Mouse (Mus musculus) kidney, adult 2 months (tissue): ENCODE results near the gene Ift43. TPM values are rescaled to one million over a fixed set of nuclear protein-coding genes. Genes with fewer than 3 reads are reported as not detected.

ENCODE experiments used
- DNase-seq: peaks from one replicate; pipeline ENCODE4 v3.0.0; 2021
- H3K27ac ChIP-seq: fragments of 200-500 bp; 2 replicates; pipeline ENCODE4 v1.5.1; 2012; ENCODE audit warnings: low read depth, low read length, control low read depth, inconsistent platforms; ENCODE audit not compliant: insufficient read depth
- H3K27me3 ChIP-seq: fragments of 200-500 bp; replicated peaks from 2 replicates; pipeline ENCODE4 v1.6.1; 2012; ENCODE audit warnings: mild to moderate bottlenecking, moderate library complexity, low read length, inconsistent platforms; ENCODE audit not compliant: control insufficient read depth, insufficient read depth
- H3K36me3 ChIP-seq: fragments of 200-500 bp; 2 replicates; pipeline ENCODE4 v1.6.1; 2012; ENCODE audit warnings: mild to moderate bottlenecking, moderate library complexity, low read length, inconsistent platforms; ENCODE audit not compliant: control insufficient read depth, insufficient read depth
- H3K4me1 ChIP-seq: fragments of 200-500 bp; 2 replicates; pipeline ENCODE4 v1.6.1; 2011; ENCODE audit warnings: low read length; ENCODE audit not compliant: control insufficient read depth, insufficient read depth
- H3K4me3 ChIP-seq: fragments of 200-500 bp; 2 replicates; pipeline ENCODE4 v1.5.1; 2011; ENCODE audit warnings: mild to moderate bottlenecking, low read depth, low read length, control low read depth; ENCODE audit not compliant: insufficient read depth
- CTCF ChIP-seq: fragments of 200-500 bp; conservative IDR thresholded peaks from 2 replicates; pipeline ENCODE4 v1.5.1; 2011; ENCODE audit warnings: low read depth, mild to moderate bottlenecking, control low read depth, low read length, moderate library complexity, mixed read lengths; ENCODE audit not compliant: insufficient read depth, insufficient read length
- POLR2A ChIP-seq: fragments of 200-500 bp; IDR thresholded peaks from one replicate; pipeline ENCODE4 v1.6.1; 2011; ENCODE audit warnings: low read depth, low read length, control low read depth
- WGBS: fragments of 180-500 bp; shearing (Covaris S2); methylation state at CpG from one replicate; pipeline ENCODE4 v1.1.7; 2018; 5-methylcytosine and 5-hydroxymethylcytosine counted together
- polyA plus RNA-seq: library from polyadenylated mRNA; depleted of rRNA; stranded (reverse); fragments of >200 nt; gene quantifications from 2 replicates; pipeline ENCODE4 v1.2.3, GENCODE M21; 2012

Ift43 gene
- polyA plus RNA-seq, 1 experiment = 27.3 TPM

- no peak for DNase-seq
- Histone ChIP-seq H3K4me1 (no peaks in the 10 kb centered on the region), H3K4me3 (no peak overlapping the region), H3K27ac (no peak overlapping the region), H3K36me3 (no peaks in the 10 kb centered on the region), H3K27me3 (no peaks in the 10 kb centered on the region)
- WGBS = 52% methylated on average over 2 of the region's 2 CpGs
- no peak for TF ChIP-seq POLR2A
- TF ChIP-seq CTCF = no peak
Measured at GRCm38 (mm10) chr12:86181879-86182278, 99.5 kb downstream of the Ift43 start.

DNA sequence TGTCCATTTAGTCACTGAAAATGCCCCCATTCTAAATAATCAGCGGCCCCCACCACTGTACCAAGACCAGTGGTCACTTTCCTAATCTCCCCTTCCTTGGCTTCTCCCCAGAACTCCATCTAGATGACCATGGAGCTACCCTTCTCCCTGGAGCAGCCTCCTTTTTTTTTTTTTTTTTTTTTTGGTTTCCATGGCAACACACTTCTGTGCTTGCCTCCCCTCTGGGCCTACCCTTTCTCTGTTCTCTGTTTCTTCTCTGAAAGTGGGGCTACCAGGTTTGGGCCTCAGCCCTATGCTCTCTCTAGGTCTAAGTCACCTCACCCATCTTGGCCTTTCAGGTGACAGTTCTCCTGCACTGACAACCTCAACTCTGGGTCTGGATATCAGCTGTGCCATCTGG is 100.1 kb downstream of the Ift43 start:
- DNase-seq = no peak
- H3K27ac ChIP-seq = no peak overlapping the region
- no peaks in the 10 kb centered on the region for H3K27me3 ChIP-seq
- TF ChIP-seq CTCF (no peak), POLR2A (no peak)
- no peaks in the 10 kb centered on the region for H3K4me1 ChIP-seq
- H3K36me3 ChIP-seq = no peaks in the 10 kb centered on the region
- 72% methylated on average over 1 of the region's 1 CpGs for WGBS
- no peak overlapping the region for H3K4me3 ChIP-seq

DNA sequence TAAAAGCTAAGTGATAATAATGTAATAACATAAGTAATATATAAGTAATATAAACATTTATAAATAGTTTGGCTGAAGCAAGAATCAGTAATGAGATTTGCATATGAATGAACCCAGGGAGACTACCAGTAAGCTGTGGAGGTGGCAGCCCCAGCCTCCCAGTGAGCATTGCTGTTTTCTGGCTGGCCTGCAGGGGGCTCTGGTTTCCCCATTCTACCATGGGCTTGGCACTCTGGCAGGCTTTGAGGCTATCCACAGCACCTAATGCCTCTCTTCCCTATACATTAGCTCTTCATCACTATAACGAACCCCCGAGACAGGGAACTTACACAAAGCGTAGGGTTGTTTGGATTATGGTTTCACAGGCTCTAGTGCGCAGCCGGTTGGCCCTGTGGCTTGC is 105.8 kb downstream of the Ift43 start:
- H3K4me1 ChIP-seq = no peaks in the 10 kb centered on the region
- H3K36me3 ChIP-seq = no peaks in the 10 kb centered on the region
- H3K27ac ChIP-seq = no peak overlapping the region
- DNase-seq = peak; percentile 5
- H3K27me3 ChIP-seq = no peaks in the 10 kb centered on the region
- TF ChIP-seq POLR2A = no peak
- TF ChIP-seq CTCF = peak; percentile 46
- 81% methylated on average over 5 of the region's 5 CpGs for WGBS
- H3K4me3 ChIP-seq = no peak overlapping the region

GRCm38 (mm10) chr12:86189601-86190323 is 107.4 kb downstream of the Ift43 start:
- Histone ChIP-seq H3K27ac (no peak overlapping the region), H3K4me1 (no peaks in the 10 kb centered on the region), H3K36me3 (no peaks in the 10 kb centered on the region), H3K27me3 (no peaks in the 10 kb centered on the region), H3K4me3 (no peak overlapping the region)
- 26% methylated on average over 19 of the region's 19 CpGs for WGBS
- DNase-seq = no peak
- TF ChIP-seq CTCF = no peak
- TF ChIP-seq POLR2A = no peak

- DNase-seq = no peak
- no peak overlapping the region for H3K27ac ChIP-seq
- TF ChIP-seq POLR2A = no peak
- no peak for TF ChIP-seq CTCF
- no peaks in the 10 kb centered on the region for H3K27me3 ChIP-seq
- 27% methylated on average over 15 of the region's 15 CpGs for WGBS
- H3K4me1 ChIP-seq = no peaks in the 10 kb centered on the region
- H3K4me3 ChIP-seq = no peak overlapping the region
- no peaks in the 10 kb centered on the region for H3K36me3 ChIP-seq
Measured at GRCm38 (mm10) chr12:86192036-86192449, 109.7 kb downstream of the Ift43 start.

GRCm38 (mm10) chr12:86196944-86197343 is 114.6 kb downstream of the Ift43 start:
- no peaks in the 10 kb centered on the region for H3K4me1 ChIP-seq
- H3K27ac ChIP-seq = no peak overlapping the region
- DNase-seq = no peak
- no peaks in the 10 kb centered on the region for H3K27me3 ChIP-seq
- 90% methylated on average over 7 of the region's 7 CpGs for WGBS
- no peak for TF ChIP-seq CTCF
- no peak for TF ChIP-seq POLR2A
- no peak overlapping the region for H3K4me3 ChIP-seq
- no peaks in the 10 kb centered on the region for H3K36me3 ChIP-seq

GRCm38 (mm10) chr12:86203443-86204057 is 121.2 kb downstream of the Ift43 start:
- H3K27me3 ChIP-seq = no peaks in the 10 kb centered on the region
- H3K4me3 ChIP-seq = no peak overlapping the region
- 13% methylated on average over 8 of the region's 8 CpGs for WGBS
- TF ChIP-seq POLR2A (no peak), CTCF (no peak)
- no peaks in the 10 kb centered on the region for H3K36me3 ChIP-seq
- H3K27ac ChIP-seq = no peak overlapping the region
- no peak for DNase-seq
- H3K4me1 ChIP-seq = no peaks in the 10 kb centered on the region
